Mouse (Mus musculus) ES-E14 (cell line): ENCODE data around the gene Tgif2. TPM values are rescaled to one million over a fixed set of nuclear protein-coding genes. Genes with fewer than 3 reads are reported as not detected.

Experiments
- DNase-seq: peaks from one replicate; pipeline ENCODE4 v3.0.0-alpha.2; 2013; ENCODE audit warnings: low read depth, low spot score
- H3K27ac ChIP-seq: 2 replicates; pipeline ENCODE4 v1.5.1; 2012; ENCODE audit warnings: low read depth, mild to moderate bottlenecking, low read length, moderate library complexity, mixed read lengths; ENCODE audit not compliant: poor library complexity, insufficient read depth, severe bottlenecking
- H3K36me3 ChIP-seq: 2 replicates; pipeline ENCODE4 v1.6.1; 2012; ENCODE audit warnings: mild to moderate bottlenecking, low read length, moderate library complexity, mixed read lengths; ENCODE audit not compliant: control insufficient read depth, poor library complexity, insufficient read depth, severe bottlenecking
- H3K4me1 ChIP-seq, 2 experiments: fragments of 150-350 bp in 1 of 2; sonication (generic) in 1 of 2; 2 replicates each; pipeline ENCODE4 v1.6.1; 2012; ENCODE audit warnings: low read length in 2 of 2, mild to moderate bottlenecking in 1 of 2, mixed read lengths in 1 of 2; ENCODE audit not compliant: control insufficient read depth in 2 of 2, insufficient read depth in 2 of 2, poor library complexity in 1 of 2
- H3K4me3 ChIP-seq, 2 experiments: fragments of 150-350 bp in 1 of 2; sonication (generic) in 1 of 2; 2 replicates each; pipeline ENCODE4 v1.5.1; 2012; ENCODE audit warnings: low read length in 2 of 2, low read depth in 1 of 2, mild to moderate bottlenecking in 1 of 2, mixed read lengths in 1 of 2; ENCODE audit not compliant: insufficient read depth in 1 of 2, poor library complexity in 1 of 2, severe bottlenecking in 1 of 2
- H3K9ac ChIP-seq: 2 replicates; pipeline ENCODE4 v1.6.1; 2012; ENCODE audit warnings: low read depth, mild to moderate bottlenecking, low read length, mixed read lengths; ENCODE audit not compliant: poor library complexity, insufficient read depth, severe bottlenecking
- H3K9me3 ChIP-seq: fragments of 150-350 bp; sonication (generic); 2 replicates; pipeline ENCODE4 v1.6.1; 2012; ENCODE audit warnings: low read depth, mild to moderate bottlenecking, low read length; ENCODE audit not compliant: control insufficient read depth, insufficient read depth
- CHD2 ChIP-seq: IDR thresholded peaks from 2 replicates; pipeline ENCODE4 v1.6.1; 2014; ENCODE audit warnings: mild to moderate bottlenecking, low read depth, low read length, inconsistent platforms
- HCFC1 ChIP-seq: IDR thresholded peaks from 2 replicates; pipeline ENCODE4 v1.6.1; 2012; ENCODE audit warnings: low read length, inconsistent platforms, borderline replicate concordance; ENCODE audit not compliant: insufficient read depth
- MAFK ChIP-seq: IDR thresholded peaks from 2 replicates; pipeline ENCODE4 v1.6.1; 2014; ENCODE audit warnings: mild to moderate bottlenecking, low read depth, low read length, inconsistent platforms; ENCODE audit not compliant: insufficient read depth
- ZC3H11A ChIP-seq: IDR thresholded peaks from 2 replicates; pipeline ENCODE4 v1.6.1; 2012; ENCODE audit warnings: low read depth, mild to moderate bottlenecking, inconsistent platforms, low read length, borderline replicate concordance
- ZNF384 ChIP-seq: IDR thresholded peaks from 2 replicates; pipeline ENCODE4 v1.6.1; 2012; ENCODE audit warnings: low read depth, low read length, inconsistent platforms
- in situ Hi-C, 2 experiments: fragments of 600-800 bp; cut with MboI; formaldehyde crosslinking; loops; one replicate each; pipeline ENCODE4 v1.15.1; 2025; ENCODE audit warnings: low sequenced_read_pairs in 2 of 2, inconsistent platforms in 1 of 2; ENCODE audit not compliant: unreplicated experiment in 2 of 2
- total RNA-seq: library from RNA; depleted of rRNA; stranded (reverse); fragments of 300-350 nt; gene quantifications from 2 replicates; pipeline ENCODE4 v1.2.3, GENCODE M21; 2012

Tgif2 gene
- total RNA-seq, 1 experiment, result 32.2 TPM

DNA sequence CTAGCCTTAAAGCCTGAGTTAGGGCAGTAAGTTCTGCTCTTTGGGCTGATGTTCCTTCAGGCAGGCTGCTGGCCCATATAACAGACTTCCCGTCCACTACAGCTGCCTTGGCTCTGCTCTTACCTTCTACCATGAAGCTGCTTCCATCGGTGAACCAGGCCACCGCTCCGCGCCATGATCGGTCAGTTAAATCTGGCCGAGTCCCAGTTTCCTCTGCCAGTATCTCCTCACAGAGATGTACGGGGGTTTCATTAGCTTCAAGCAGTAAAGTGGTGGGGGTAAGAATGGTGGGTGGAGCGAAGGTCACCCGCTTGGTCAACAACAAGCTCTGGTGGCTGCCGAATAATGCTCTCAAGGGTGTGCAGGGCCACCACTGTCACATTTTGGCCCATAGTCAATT lies 5.5 kb upstream of the Tgif2 start:
- in situ Hi-C loops, result no loop called here
- Histone ChIP-seq H3K4me1 (no peaks in the 10 kb centered on the region; a peak in 1 of 4 replicates), H3K9me3 (no peaks in the 10 kb centered on the region), H3K4me3 (no peak overlapping the region), H3K9ac (no peak overlapping the region), H3K27ac (no peak overlapping the region), H3K36me3 (peaks cover 54% of the 10 kb centered on the region)
- TF ChIP-seq ZC3H11A (no peak), MAFK (no peak), ZNF384 (no peak), CHD2 (no peak), HCFC1 (no peak)
- no peak for DNase-seq

DNA sequence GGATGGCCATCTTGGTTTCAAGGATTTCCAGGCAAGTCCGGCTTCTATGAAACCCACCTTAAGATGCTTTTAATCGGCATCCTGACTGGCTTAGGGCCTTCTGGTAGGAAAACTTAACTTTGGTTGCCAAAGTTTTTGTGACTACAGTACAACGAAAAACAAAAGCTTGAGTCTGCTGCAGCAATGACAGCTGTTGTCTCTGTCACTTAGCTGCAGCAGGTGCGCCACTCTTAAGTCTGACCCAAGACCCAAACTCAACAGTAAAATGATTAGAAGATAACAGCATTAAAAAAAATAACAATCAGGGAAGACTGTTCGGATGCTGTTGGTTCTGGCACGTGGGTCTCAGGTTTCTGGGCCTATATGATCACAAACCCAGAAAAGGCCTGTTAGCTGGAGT lies 968 bp upstream of the Tgif2 start:
- TF ChIP-seq ZC3H11A (no peak), CHD2 (no peak), ZNF384 (no peak), HCFC1 (no peak), MAFK (no peak)
- DNase-seq, result no peak
- peaks cover 30% of the 10 kb centered on the region for H3K36me3 ChIP-seq
- peak overlapping the region; percentile 91 for H3K9ac ChIP-seq
- in situ Hi-C loops, result no loop called here
- H3K9me3 ChIP-seq, result no peaks in the 10 kb centered on the region
- H3K27ac ChIP-seq, result peak overlapping the region; percentile 88; the same call in 1 of the 2 replicates
- H3K4me1 ChIP-seq, result peaks cover 3 to 8% of the 10 kb centered on the region in 2 experiments; a peak in 3 of 4 replicates
- H3K4me3 ChIP-seq, result peak overlapping the region; percentile 76 to 80

DNA sequence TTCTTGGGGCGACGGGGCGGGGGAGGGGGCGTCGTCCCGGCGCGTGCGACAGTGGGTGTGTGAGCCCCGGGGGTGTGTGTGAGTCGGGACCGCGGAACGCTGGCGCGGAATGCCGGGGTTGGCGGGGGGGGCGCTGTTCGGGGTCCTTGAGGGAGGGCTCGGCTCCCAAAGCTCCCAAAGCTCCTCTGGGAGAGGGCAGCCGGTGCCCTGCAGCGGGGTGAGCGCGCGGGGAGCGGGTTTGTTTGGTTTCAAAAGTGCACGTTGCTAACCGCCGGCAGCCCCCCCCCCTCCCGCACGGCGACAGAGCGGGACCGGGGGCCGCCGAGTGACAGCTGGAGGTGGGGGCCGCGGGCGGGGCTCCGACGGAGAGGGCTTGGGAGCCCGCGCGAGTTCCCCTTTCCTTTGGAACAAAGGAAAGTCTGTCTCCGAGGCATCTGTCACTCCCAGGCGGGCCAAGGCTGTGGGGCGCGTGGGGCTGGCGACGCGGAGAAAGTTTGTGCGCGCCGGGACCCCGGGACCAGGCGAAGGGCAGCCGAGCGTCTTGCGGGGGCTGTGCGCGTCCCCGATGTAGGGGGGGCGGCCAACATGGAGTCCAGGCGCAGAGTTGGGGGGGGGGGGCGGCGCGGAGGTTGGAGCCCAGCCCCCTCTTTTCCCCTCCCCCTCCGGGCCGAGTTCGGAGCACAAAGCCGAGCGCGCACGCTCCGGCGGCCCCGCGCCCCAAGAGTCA lies 657 bp downstream of the Tgif2 start:
- H3K36me3 ChIP-seq, result peaks cover 28% of the 10 kb centered on the region
- DNase-seq, result no peak
- peaks cover 6 to 23% of the 10 kb centered on the region in 2 experiments; a peak in 3 of 4 replicates for H3K4me1 ChIP-seq
- peak overlapping the region; percentile 90 for H3K9ac ChIP-seq
- TF ChIP-seq ZC3H11A, result no peak
- no peak for TF ChIP-seq CHD2
- H3K4me3 ChIP-seq, result peak overlapping the region; percentile 93 to 98
- in situ Hi-C loops, result no loop called here
- no peaks in the 10 kb centered on the region for H3K9me3 ChIP-seq
- peak overlapping the region; percentile 95 for H3K27ac ChIP-seq

DNA sequence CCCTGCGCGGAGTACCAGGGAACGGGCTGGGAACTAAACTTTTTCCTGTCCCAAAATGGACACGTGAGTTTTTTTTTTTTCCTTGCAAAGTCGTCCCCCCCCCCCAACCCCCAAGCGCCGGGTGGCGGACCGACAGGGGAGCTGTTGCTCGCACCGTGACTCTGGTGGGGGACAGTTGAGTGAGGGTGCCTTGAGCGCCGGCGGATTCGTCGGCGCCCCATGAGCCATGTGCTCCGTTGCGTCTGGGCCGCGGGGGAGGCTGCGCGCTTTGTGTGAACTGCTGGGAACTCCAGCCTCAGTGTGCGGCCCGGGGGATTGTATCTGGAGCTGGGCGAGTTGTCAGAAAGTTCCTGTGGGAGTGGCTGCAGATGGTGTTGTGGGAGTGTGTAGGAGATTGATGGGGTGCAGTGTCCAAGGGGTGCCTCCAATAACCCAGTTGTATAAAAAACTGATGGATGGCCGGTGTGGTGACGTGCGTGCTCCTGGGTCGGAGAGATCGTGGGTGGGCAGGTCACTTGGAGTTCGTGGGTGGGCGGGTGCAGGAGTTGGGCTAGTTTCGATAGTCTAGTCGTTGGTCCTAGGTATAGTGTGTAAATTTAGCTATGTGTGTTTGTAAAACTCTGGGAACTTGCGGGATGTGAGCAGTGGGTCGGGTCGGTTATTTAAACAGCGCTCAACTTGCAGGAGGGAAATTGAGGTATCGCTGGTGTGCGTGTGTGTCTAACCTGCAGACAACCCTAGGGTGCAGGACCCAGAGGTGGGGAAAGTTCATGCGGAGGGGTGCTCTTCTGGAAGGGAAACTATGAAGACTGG lies 1.4 kb downstream of the Tgif2 start:
- peak overlapping the region; percentile 93 to 98 for H3K4me3 ChIP-seq
- peak; percentile 21; the same call in 1 of the 2 replicates for TF ChIP-seq ZNF384
- no peak for TF ChIP-seq HCFC1
- H3K36me3 ChIP-seq, result peaks cover 30% of the 10 kb centered on the region
- H3K4me1 ChIP-seq, result peaks cover 6 to 23% of the 10 kb centered on the region in 2 experiments; a peak in 3 of 4 replicates
- DNase-seq, result no peak
- H3K9me3 ChIP-seq, result no peaks in the 10 kb centered on the region
- H3K27ac ChIP-seq, result peak overlapping the region; percentile 95; the same call in 1 of the 2 replicates
- H3K9ac ChIP-seq, result peak overlapping the region; percentile 90
- in situ Hi-C loops, result no loop called here
